Mouse (Mus musculus) liver, postnatal 0 days (tissue): ENCODE results near the gene Fen1.

Experiments used
- CTCF ChIP-seq: sonication (generic); IDR thresholded peaks from 2 replicates; pipeline ENCODE4 v1.5.1; 2016; ENCODE audit warnings: antibody characterized with exemption, low read depth
- EP300 ChIP-seq: IDR thresholded peaks from 2 replicates; pipeline ENCODE4 v1.6.1; 2016; ENCODE audit warnings: antibody characterized with exemption, low read depth, mild to moderate bottlenecking

DNA sequence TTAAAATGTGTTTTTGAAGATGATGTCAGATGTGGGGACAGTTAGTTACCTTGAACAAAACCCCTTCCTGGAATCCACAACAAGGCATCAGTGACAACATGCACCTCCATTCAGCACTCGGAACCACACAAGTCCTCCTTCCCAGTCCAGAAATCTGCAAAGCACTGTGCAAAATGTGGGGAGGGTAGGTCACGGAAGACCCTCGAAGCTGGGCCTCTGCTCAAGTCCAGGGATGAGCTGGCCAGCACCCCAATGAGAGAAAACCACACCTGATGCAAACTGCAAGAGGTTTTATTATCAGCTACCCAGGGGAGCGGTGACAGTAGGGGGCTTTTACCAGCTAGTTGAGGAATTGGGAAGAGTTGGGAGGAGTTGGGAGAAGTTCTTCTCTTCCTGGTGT is 29.0 kb downstream of the Fen1 start:
- no peak for TF ChIP-seq CTCF
- TF ChIP-seq EP300 = no peak
